Mouse (Mus musculus): ENCODE measurements around the gene Olfr985. TPM values are rescaled to one million over a fixed set of nuclear protein-coding genes. Genes with fewer than 3 reads are reported as not detected.

Olfr985 gene
- not detected for total RNA-seq (2021)
- long read RNA-seq, experiment 1: 0 reads
- long read RNA-seq, experiment 2: 0 reads

- no peak for DNase-seq
These were observed at the start of gene Olfr985 for GRCm38 (mm10) chr9:40130084-40130483. TSS of gene Olfr985 (minus strand) at chr9:40130184.

GRCm38 (mm10) chr9:40177017-40177416, 47.0 kb upstream of the Olfr985 start:
- DNase-seq: no peak

- peak; percentile 10 to 14 for DNase-seq
These were observed 36.5 kb upstream of the Olfr985 start for GRCm38 (mm10) chr9:40166446-40166845.

- DNase-seq: no peak
These were observed 25.2 kb upstream of the Olfr985 start for GRCm38 (mm10) chr9:40155118-40155644.

GRCm38 (mm10) chr9:40141544-40141943, 11.6 kb upstream of the Olfr985 start:
- DNase-seq: no peak

- no peak for DNase-seq
These were observed 9.5 kb upstream of the Olfr985 start for GRCm38 (mm10) chr9:40139484-40139883.

- peak; percentile 10 to 33 for DNase-seq
These were observed 7.2 kb upstream of the Olfr985 start for GRCm38 (mm10) chr9:40136987-40137688.

- DNase-seq: no peak
These were observed 572 bp upstream of the Olfr985 start for GRCm38 (mm10) chr9:40130556-40130955.

- no peak for DNase-seq
These were observed 12.7 kb downstream of the Olfr985 start for GRCm38 (mm10) chr9:40117287-40117659.

- peak; percentile 73 to 83 for DNase-seq
These were observed 13.2 kb downstream of the Olfr985 start for GRCm38 (mm10) chr9:40116645-40117286.

GRCm38 (mm10) chr9:40114106-40114505, 15.9 kb downstream of the Olfr985 start, which contains the start of gene Olfr984:
TSS of gene Olfr984 (minus strand) at chr9:40114206.
- DNase-seq: no peak

- DNase-seq: no peak
These were observed 35.2 kb downstream of the Olfr985 start for GRCm38 (mm10) chr9:40094769-40095168.

- no peak for DNase-seq
These were observed 36.5 kb downstream of the Olfr985 start, which contains the start of gene Olfr983 for GRCm38 (mm10) chr9:40093495-40093894. TSS of gene Olfr983 (minus strand) at chr9:40093595.

Other genes with a start within 250 kb of the Olfr985 start
- gene Olfr229, start 222.8 kb downstream of the Olfr985 start, total RNA-seq (2021): not detected
- not detected for gene Olfr974, start 192.7 kb downstream of the Olfr985 start, total RNA-seq (2021)
- not detected for gene Olfr975, start 178.1 kb downstream of the Olfr985 start, total RNA-seq (2021)
- not detected for gene Olfr976, start 169.1 kb downstream of the Olfr985 start, total RNA-seq (2021)
- not detected for gene Olfr978, start 138.1 kb downstream of the Olfr985 start, total RNA-seq (2021)
- gene Olfr979, start 126.7 kb downstream of the Olfr985 start, total RNA-seq (2021): not detected
- not detected for gene Olfr980, start 120.6 kb downstream of the Olfr985 start, total RNA-seq (2021)
- not detected for gene Olfr981, start 108.7 kb downstream of the Olfr985 start, total RNA-seq (2021)
- gene Olfr982, start 56.4 kb downstream of the Olfr985 start, total RNA-seq (2021): not detected
- gene Olfr983, start 36.6 kb downstream of the Olfr985 start, total RNA-seq (2021): not detected
- not detected for gene Olfr984, start 16.0 kb downstream of the Olfr985 start, total RNA-seq (2021)
- not detected for gene Tmem225, start 17.9 kb upstream of the Olfr985 start, total RNA-seq (2021)
- not detected for gene Olfr986, start 50.7 kb upstream of the Olfr985 start, total RNA-seq (2021)
- 1 to 10 TPM; 2.5 to 2.7 TPM for gene Zfp202, start 62.1 kb upstream of the Olfr985 start, total RNA-seq (2021)
- gene Scn3b, start 139.0 kb upstream of the Olfr985 start, total RNA-seq (2021): 1 to 10 TPM in 1 of 2 experiments, under 1 TPM in 1; 0.79 to 1.6 TPM

Data from heart, adult 18-20 months (tissue).